Mouse (Mus musculus) limb, embryonic 14.5 days (tissue): ENCODE measurements around the gene Rnf152. TPM values are rescaled to one million over a fixed set of nuclear protein-coding genes. Genes with fewer than 3 reads are reported as not detected.

Source experiments
- ATAC-seq: fragments of 200-750 bp; cut with Nextera tagmentation; 2 replicates; pipeline ENCODE4 v1.8.0; 2017; ENCODE audit warnings: low read depth, moderate number of reproducible peaks, moderate TSS enrichment; ENCODE audit not compliant: low FRiP score
- DNase-seq: peaks from one replicate; pipeline ENCODE4 v3.0.0-alpha.2; 2015; ENCODE audit warnings: low spot score
- H3K27ac ChIP-seq: fragments of 300-500 bp; sonication (generic); replicated peaks from 2 replicates; pipeline ENCODE4 v1.5.1; 2014; ENCODE audit warnings: low read depth, mild to moderate bottlenecking, low read length, moderate library complexity, mixed read lengths
- H3K27me3 ChIP-seq: fragments of 300-500 bp; sonication (generic); 2 replicates; pipeline ENCODE4 v1.6.1; 2014; ENCODE audit warnings: low read length, mixed read lengths; ENCODE audit not compliant: control insufficient read depth, insufficient read depth
- H3K36me3 ChIP-seq: fragments of 300-500 bp; sonication (generic); 2 replicates; pipeline ENCODE4 v1.6.1; 2014; ENCODE audit warnings: mild to moderate bottlenecking, low read length, moderate library complexity, mixed read lengths; ENCODE audit not compliant: control insufficient read depth, insufficient read depth
- H3K4me1 ChIP-seq: fragments of 300-500 bp; sonication (generic); 2 replicates; pipeline ENCODE4 v1.6.1; 2014; ENCODE audit warnings: antibody characterized with exemption, low read length, mixed read lengths; ENCODE audit not compliant: control insufficient read depth, insufficient read depth
- H3K4me2 ChIP-seq: fragments of 300-500 bp; sonication (generic); replicated peaks from 2 replicates; pipeline ENCODE4 v1.6.1; 2014; ENCODE audit warnings: low read depth, mild to moderate bottlenecking, low read length, moderate library complexity; ENCODE audit not compliant: severe bottlenecking
- H3K4me3 ChIP-seq: fragments of 300-500 bp; sonication (generic); replicated peaks from 2 replicates; pipeline ENCODE4 v1.5.1; 2014; ENCODE audit warnings: low read length
- H3K9ac ChIP-seq: fragments of 300-500 bp; sonication (generic); 2 replicates; pipeline ENCODE4 v1.6.1; 2014; ENCODE audit warnings: mild to moderate bottlenecking, low read depth, low read length, moderate library complexity; ENCODE audit not compliant: severe bottlenecking
- H3K9me3 ChIP-seq: fragments of 300-500 bp; sonication (generic); 2 replicates; pipeline ENCODE4 v1.6.1; 2016; ENCODE audit warnings: low read length; ENCODE audit not compliant: control insufficient read depth
- POLR2A ChIP-seq: fragments of 200-500 bp; IDR thresholded peaks from 2 replicates; pipeline ENCODE4 v1.8.0; 2012; ENCODE audit warnings: inconsistent platforms, mild to moderate bottlenecking, moderate library complexity, borderline replicate concordance; ENCODE audit not compliant: insufficient read depth, insufficient read length; ENCODE audit errors: extremely low read depth
- WGBS: fragments of 180-500 bp; shearing (Covaris S2); extraction: QIAGEN DNeasy Blood & Tissue Kit; methylation state at CpG from one replicate; pipeline ENCODE4 v1.1.7; 2014; 5-methylcytosine and 5-hydroxymethylcytosine counted together
- polyA plus RNA-seq, 2 experiments: library from polyadenylated mRNA; depleted of rRNA in 1 of 2; stranded (reverse) in 1 of 2; unstranded in 1 of 2; fragments of >200 nt; fragmentation: Nextera tagmentation in 1 of 2; extraction: Ambion mirVana in 1 of 2; gene quantifications; 2 replicates each; pipeline versions ENCODE4 v1.2.1 to v1.2.3; 2012 to 2014

Rnf152 gene
- polyA plus RNA-seq (2012; rRNA removed) (1.6 and 2.1 TPM in 2 replicates), polyA plus RNA-seq (2014; fragmentation: Nextera tagmentation; extraction: Ambion mirVana) (1.5 and 1.8 TPM in 2 replicates)

DNA sequence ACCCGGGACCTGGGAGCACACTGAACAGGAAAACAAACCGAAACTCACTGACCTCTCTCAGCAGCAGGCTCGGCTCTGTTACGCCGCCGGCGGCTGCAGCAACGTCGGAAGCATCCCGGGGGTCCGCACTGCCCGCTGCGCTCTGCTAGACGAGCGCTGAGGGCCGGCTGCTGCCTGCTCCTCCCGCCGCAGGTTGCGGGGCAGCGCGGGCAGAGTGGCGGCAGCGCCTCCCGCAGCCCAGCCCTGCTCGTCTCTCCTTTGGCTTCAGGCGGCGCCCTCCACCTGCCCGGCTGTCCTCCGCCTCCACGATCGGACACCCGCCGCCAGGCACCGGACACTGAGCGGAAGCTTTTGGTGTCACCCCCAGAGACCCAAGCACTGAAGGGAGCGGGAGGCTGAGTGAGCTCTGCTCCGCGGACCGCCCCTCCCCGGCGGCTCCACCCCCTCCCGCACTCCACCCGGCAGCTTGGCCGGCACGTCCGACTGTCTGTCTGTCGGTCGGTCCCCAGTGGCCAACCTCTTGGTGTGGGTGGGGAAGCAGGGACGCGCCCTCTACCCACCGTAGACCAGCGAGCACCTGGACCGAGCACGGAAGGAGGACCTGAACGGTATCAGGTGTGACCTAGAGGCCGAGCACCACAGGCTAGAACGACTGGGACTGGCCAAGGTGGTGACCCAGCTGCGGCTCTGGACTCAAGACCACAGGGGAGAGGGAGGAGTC is at the start of gene Rnf152:
Gene Rnf152, minus strand, starts transcription at position 420 of the 721 bp plus-strand sequence.
- H3K4me3 ChIP-seq = peak within 1 kb of the TSS; percentile 70
- H3K36me3 ChIP-seq = no peaks in the 10 kb centered on the region
- H3K9ac ChIP-seq = peak within 1 kb of the TSS; percentile 67
- under 1% methylated on average over 46 of the region's 58 CpGs for WGBS
- H3K27ac ChIP-seq = no peak within 1 kb of the TSS
- H3K4me2 ChIP-seq = peak within 1 kb of the TSS; percentile 62
- H3K9me3 ChIP-seq = no peaks in the 10 kb centered on the region
- TF ChIP-seq POLR2A = no peak
- DNase-seq (peak; percentile 38), ATAC-seq (peak; percentile 65)
- H3K4me1 ChIP-seq = no peaks in the 10 kb centered on the region
- no peaks in the 10 kb centered on the region for H3K27me3 ChIP-seq

DNA sequence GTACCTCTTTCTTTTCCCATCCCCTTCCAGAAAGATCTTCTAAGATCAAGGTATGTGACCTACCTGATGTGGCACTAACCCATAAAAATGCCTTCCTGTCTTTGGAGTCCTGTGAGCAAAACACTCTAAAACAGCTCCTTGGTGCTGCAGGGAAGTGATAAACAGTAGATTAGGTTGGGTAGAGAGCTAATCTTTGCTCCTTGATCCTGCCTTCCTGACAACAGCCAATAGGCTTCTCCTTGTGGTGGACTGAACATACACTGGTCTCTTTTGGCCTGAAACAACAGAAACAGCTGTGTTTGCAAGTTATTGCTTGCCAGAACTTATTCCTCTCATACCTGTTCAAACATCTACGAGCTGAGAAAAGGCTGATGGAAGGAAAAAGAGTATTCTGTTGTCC is 46.3 kb upstream of the Rnf152 start:
- Histone ChIP-seq H3K36me3 (no peaks in the 10 kb centered on the region), H3K4me2 (no peak overlapping the region), H3K9me3 (no peaks in the 10 kb centered on the region), H3K4me3 (no peak overlapping the region), H3K4me1 (0 out of 2 replicates have a peak, but pooled peaks cover 2% of the 10 kb centered on the region), H3K27ac (no peak overlapping the region), H3K9ac (no peak overlapping the region), H3K27me3 (no peaks in the 10 kb centered on the region)
- ATAC-seq (no peak), DNase-seq (no peak)
- WGBS = 36% methylated on average over 1 of the region's 1 CpGs
- no peak for TF ChIP-seq POLR2A

DNA sequence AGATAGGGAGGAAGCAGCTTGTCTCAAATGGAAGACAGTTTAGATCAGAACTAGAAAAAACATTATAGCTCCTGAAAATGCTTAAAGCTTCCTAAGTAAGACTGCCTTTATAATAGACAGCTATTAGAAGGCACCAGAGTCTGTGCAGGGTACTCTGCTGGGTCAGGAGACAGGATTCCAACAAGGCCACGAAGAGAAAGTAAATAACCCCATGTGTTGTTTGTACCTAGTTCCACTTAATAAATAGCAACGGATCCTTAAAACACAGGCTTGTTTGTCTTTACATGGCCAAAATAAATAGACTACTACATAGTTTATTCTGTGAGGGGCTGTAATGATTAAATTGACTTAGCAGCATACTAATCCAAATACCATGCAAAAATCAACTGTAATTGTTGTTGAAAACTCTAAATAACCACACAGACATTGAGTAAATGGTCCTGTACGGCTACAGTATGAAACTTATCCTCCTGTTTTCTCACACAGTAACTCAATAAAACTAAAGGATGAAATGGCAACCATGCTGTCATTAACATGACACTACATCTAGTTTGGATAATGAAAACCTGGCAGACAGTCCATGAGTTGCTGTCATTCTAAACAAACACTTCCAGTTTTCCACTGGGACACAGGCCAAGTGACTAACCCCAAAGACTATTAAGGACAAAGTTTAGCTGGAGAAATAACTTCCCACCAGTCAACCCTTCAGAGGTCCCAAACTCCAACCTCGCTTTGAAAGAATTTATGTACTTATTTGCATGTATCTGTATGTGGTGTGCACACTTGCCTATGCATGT is 27.8 kb upstream of the Rnf152 start:
- H3K27me3 ChIP-seq = no peaks in the 10 kb centered on the region
- no peaks in the 10 kb centered on the region for H3K36me3 ChIP-seq
- no peaks in the 10 kb centered on the region for H3K9me3 ChIP-seq
- no peak for TF ChIP-seq POLR2A
- WGBS = 62% methylated on average over 4 of the region's 4 CpGs
- H3K4me1 ChIP-seq = no peaks in the 10 kb centered on the region
- no peak overlapping the region for H3K9ac ChIP-seq
- no peak for DNase-seq
- no peak overlapping the region for H3K27ac ChIP-seq
- ATAC-seq = no peak
- H3K4me2 ChIP-seq = no peak overlapping the region
- no peak overlapping the region for H3K4me3 ChIP-seq

DNA sequence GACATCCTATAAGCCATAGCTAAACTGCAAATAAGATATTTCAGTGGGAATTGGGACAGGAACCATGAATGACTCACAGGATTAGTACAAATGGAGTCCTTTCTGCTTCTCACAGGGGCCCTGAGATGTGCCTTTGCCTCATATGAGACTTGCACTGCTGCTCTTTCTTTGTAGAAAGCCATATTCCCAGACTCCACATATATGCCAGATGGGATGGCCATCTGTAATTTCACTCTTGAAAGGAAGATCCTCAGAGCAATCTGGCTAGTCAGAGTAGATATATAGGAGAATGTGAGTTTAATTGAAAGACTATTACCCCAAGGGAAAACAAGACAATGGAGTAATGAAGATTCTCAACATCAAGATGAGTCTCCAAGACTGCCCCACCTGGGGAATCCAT is 21.0 kb upstream of the Rnf152 start:
- Histone ChIP-seq H3K9ac (no peak overlapping the region), H3K9me3 (no peaks in the 10 kb centered on the region), H3K27me3 (no peaks in the 10 kb centered on the region), H3K4me1 (no peaks in the 10 kb centered on the region), H3K36me3 (no peaks in the 10 kb centered on the region), H3K27ac (no peak overlapping the region), H3K4me2 (no peak overlapping the region), H3K4me3 (no peak overlapping the region)
- no peak for TF ChIP-seq POLR2A
- no peak for DNase-seq
- ATAC-seq = no peak

DNA sequence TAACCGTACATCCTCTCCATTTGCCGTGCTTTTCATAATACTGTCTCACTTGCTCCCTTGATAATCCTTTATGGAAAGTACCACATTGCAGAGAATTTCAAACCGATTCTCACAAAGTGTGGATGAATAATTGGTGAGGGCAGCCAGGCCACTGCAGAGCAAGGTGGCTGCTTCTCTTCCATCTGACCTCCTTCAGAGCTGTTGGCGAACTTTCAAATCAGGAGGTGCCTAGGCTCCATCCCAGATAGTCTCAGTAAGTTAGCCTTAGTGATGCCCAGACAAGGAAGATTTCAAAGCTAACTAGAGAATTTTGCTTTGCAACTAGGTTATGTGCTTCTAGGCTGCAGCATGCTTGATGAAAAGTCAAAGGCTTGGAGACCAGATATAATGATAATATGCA is 18.1 kb upstream of the Rnf152 start:
- DNase-seq (no peak), ATAC-seq (no peak)
- TF ChIP-seq POLR2A = no peak
- 84% methylated on average over 4 of the region's 4 CpGs for WGBS
- Histone ChIP-seq H3K9ac (no peak overlapping the region), H3K9me3 (no peaks in the 10 kb centered on the region), H3K4me3 (no peak overlapping the region), H3K27me3 (no peaks in the 10 kb centered on the region), H3K4me2 (no peak overlapping the region), H3K27ac (no peak overlapping the region), H3K36me3 (no peaks in the 10 kb centered on the region), H3K4me1 (no peaks in the 10 kb centered on the region)
